Mouse (Mus musculus) spleen, adult 2 months (tissue): Measurements from ENCODE around the gene Msh6. TPM values are rescaled to one million over a fixed set of nuclear protein-coding genes. Genes with fewer than 3 reads are reported as not detected.

Experiments used
- DNase-seq, 2 experiments: peaks; one replicate each; pipeline versions ENCODE4 v3.0.0 to v3.0.0-alpha.2; 2012 to 2021; ENCODE audit warnings: low spot score in 2 of 2, low read depth in 1 of 2
- H3K27ac ChIP-seq: fragments of 200-500 bp; 2 replicates; pipeline ENCODE4 v1.5.1; 2012; ENCODE audit warnings: low read length, inconsistent platforms; ENCODE audit not compliant: insufficient read depth
- H3K27me3 ChIP-seq: fragments of 200-500 bp; 2 replicates; pipeline ENCODE4 v1.6.1; 2012; ENCODE audit warnings: mild to moderate bottlenecking, moderate library complexity, low read length, inconsistent platforms; ENCODE audit not compliant: control insufficient read depth, insufficient read depth
- H3K36me3 ChIP-seq: fragments of 200-500 bp; 2 replicates; pipeline ENCODE4 v1.6.1; 2012; ENCODE audit warnings: mild to moderate bottlenecking, low read length, inconsistent platforms; ENCODE audit not compliant: control insufficient read depth, insufficient read depth
- H3K4me1 ChIP-seq: fragments of 200-500 bp; 2 replicates; pipeline ENCODE4 v1.6.1; 2011; ENCODE audit warnings: inconsistent platforms; ENCODE audit not compliant: control insufficient read depth, insufficient read depth, insufficient read length
- H3K4me3 ChIP-seq: fragments of 200-500 bp; 2 replicates; pipeline ENCODE4 v1.5.1; 2011; ENCODE audit warnings: mild to moderate bottlenecking, inconsistent platforms; ENCODE audit not compliant: insufficient read depth, insufficient read length; ENCODE audit errors: extremely low read depth
- CTCF ChIP-seq: fragments of 200-500 bp; IDR thresholded peaks from 2 replicates; pipeline ENCODE4 v1.5.1; 2011; ENCODE audit warnings: mild to moderate bottlenecking, inconsistent platforms; ENCODE audit not compliant: insufficient read depth, insufficient read length, insufficient replicate concordance; ENCODE audit errors: extremely low read depth
- POLR2A ChIP-seq: fragments of 200-500 bp; IDR thresholded peaks from 2 replicates; pipeline ENCODE4 v1.6.1; 2011; ENCODE audit warnings: low read depth, low read length, inconsistent platforms
- WGBS: fragments of 180-500 bp; shearing (Covaris S2); methylation state at CpG from one replicate; pipeline ENCODE4 v1.1.7; 2018; 5-methylcytosine and 5-hydroxymethylcytosine counted together
- polyA plus RNA-seq: library from polyadenylated mRNA; depleted of rRNA; stranded (reverse); fragments of >200 nt; gene quantifications from 2 replicates; pipeline ENCODE4 v1.2.3, GENCODE M21; 2012

Msh6 gene
- polyA plus RNA-seq, 1 experiment: 2.8 TPM

DNA sequence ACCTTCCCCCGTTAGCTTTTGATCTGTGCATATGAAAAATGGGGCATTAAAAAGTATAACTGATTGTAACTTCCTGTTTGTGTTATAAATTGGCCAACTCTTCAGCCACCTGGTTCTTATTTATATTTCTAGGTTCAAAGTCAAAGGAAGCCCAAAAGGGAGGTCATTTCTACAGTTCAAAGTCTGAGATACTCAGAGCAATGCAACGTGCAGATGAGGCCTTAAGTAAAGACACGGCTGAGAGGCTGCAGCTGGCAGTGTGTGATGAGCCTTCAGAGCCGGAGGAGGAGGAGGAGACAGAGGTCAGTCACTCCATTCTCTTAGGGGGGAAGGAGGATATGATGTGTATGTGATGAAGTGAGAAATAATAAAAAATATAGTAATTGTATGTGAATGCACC lies 8.5 kb downstream of the Msh6 start:
- Histone ChIP-seq H3K4me1 (peaks cover 2% of the 10 kb centered on the region; the same call in 1 of the 2 replicates), H3K36me3 (peaks cover 34% of the 10 kb centered on the region), H3K27me3 (no peaks in the 10 kb centered on the region), H3K27ac (no peak overlapping the region), H3K4me3 (no peak overlapping the region)
- TF ChIP-seq POLR2A (no peak), CTCF (no peak)
- no peak for DNase-seq
- 37% methylated on average over 4 of the region's 4 CpGs for WGBS

- no peaks in the 10 kb centered on the region for H3K27me3 ChIP-seq
- TF ChIP-seq CTCF (no peak), POLR2A (no peak)
- peaks cover 2% of the 10 kb centered on the region; the same call in 1 of the 2 replicates for H3K4me1 ChIP-seq
- no peak overlapping the region for H3K4me3 ChIP-seq
- no peak for DNase-seq
- H3K36me3 ChIP-seq: peaks cover 42% of the 10 kb centered on the region
- no peak overlapping the region for H3K27ac ChIP-seq
- WGBS: 82% methylated on average over 20 of the region's 20 CpGs
Observed at GRCm38 (mm10) chr17:87984440-87985214, 9.8 kb downstream of the Msh6 start.

- TF ChIP-seq POLR2A (no peak), CTCF (no peak)
- H3K27ac ChIP-seq: no peak overlapping the region
- WGBS: 93% methylated on average over 8 of the region's 8 CpGs
- no peak overlapping the region for H3K4me3 ChIP-seq
- peaks cover 47% of the 10 kb centered on the region for H3K36me3 ChIP-seq
- no peak for DNase-seq
- H3K27me3 ChIP-seq: no peaks in the 10 kb centered on the region
- peaks cover 2% of the 10 kb centered on the region; the same call in 1 of the 2 replicates for H3K4me1 ChIP-seq
Observed at GRCm38 (mm10) chr17:87985916-87986315, 11.1 kb downstream of the Msh6 start.

DNA sequence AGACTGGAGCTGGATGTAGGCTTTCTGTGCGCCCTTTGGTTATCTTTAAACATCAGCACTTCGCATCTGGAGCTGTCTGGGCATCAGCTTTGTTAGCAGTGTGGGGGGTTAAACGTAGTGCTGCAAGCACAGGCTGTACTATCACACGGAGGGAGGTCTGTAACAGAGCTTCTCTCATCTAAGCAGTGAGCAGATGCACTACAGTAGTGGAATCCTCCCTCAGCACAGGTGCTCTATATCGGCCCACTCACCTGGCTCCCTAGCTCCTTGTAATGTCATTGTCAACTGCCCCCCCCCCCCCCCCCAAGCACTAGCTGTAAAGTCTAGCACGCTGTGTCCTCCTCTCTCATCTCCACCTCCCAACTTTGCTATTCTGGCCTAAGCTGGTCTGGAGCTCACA lies 12.6 kb downstream of the Msh6 start:
- TF ChIP-seq POLR2A (no peak), CTCF (no peak)
- DNase-seq: no peak
- Histone ChIP-seq H3K27ac (no peak overlapping the region), H3K36me3 (peaks cover 51% of the 10 kb centered on the region), H3K4me1 (peaks cover 2% of the 10 kb centered on the region; the same call in 1 of the 2 replicates), H3K27me3 (no peaks in the 10 kb centered on the region), H3K4me3 (no peak overlapping the region)
- 86% methylated on average over 6 of the region's 6 CpGs for WGBS

GRCm38 (mm10) chr17:87992154-87992553 lies 17.3 kb downstream of the Msh6 start:
- DNase-seq: no peak
- 95% methylated on average over 3 of the region's 3 CpGs for WGBS
- no peaks in the 10 kb centered on the region for H3K4me1 ChIP-seq
- H3K36me3 ChIP-seq: peaks cover 44% of the 10 kb centered on the region
- no peak overlapping the region for H3K4me3 ChIP-seq
- H3K27ac ChIP-seq: no peak overlapping the region
- TF ChIP-seq POLR2A (no peak), CTCF (no peak)
- H3K27me3 ChIP-seq: no peaks in the 10 kb centered on the region

GRCm38 (mm10) chr17:87993338-87993737 lies 18.5 kb downstream of the Msh6 start:
- Histone ChIP-seq H3K27ac (no peak overlapping the region), H3K4me3 (no peak overlapping the region), H3K36me3 (peaks cover 40% of the 10 kb centered on the region), H3K27me3 (no peaks in the 10 kb centered on the region), H3K4me1 (no peaks in the 10 kb centered on the region)
- DNase-seq: no peak
- TF ChIP-seq POLR2A (no peak), CTCF (no peak)
- 46% methylated on average over 1 of the region's 1 CpGs for WGBS

GRCm38 (mm10) chr17:87997808-87998207 lies 22.9 kb downstream of the Msh6 start:
- Histone ChIP-seq H3K36me3 (peaks cover 36% of the 10 kb centered on the region), H3K4me1 (no peaks in the 10 kb centered on the region), H3K27me3 (no peaks in the 10 kb centered on the region), H3K27ac (no peak overlapping the region), H3K4me3 (no peak overlapping the region)
- no peak for DNase-seq
- WGBS: 87% methylated on average over 4 of the region's 4 CpGs
- no peak for TF ChIP-seq CTCF
- TF ChIP-seq POLR2A: no peak
